Mouse (Mus musculus) midbrain, embryonic 11.5 days (tissue): ENCODE data around the gene Olfr620. TPM values are rescaled to one million over a fixed set of nuclear protein-coding genes. Genes with fewer than 3 reads are reported as not detected.

ENCODE experiments used
- ATAC-seq: fragments of 200-750 bp; cut with Nextera tagmentation; 2 replicates; pipeline ENCODE4 v1.8.0; 2017; ENCODE audit warnings: moderate TSS enrichment, moderate library complexity; ENCODE audit not compliant: low FRiP score
- DNase-seq: peaks from one replicate; pipeline ENCODE4 v3.0.0; 2015; ENCODE audit warnings: low spot score; ENCODE audit errors: missing footprints
- H3K27ac ChIP-seq: fragments of 300-500 bp; sonication (generic); 2 replicates; pipeline ENCODE4 v1.5.1; 2014; ENCODE audit warnings: low read depth, low read length
- H3K27me3 ChIP-seq: fragments of 300-500 bp; sonication (generic); 2 replicates; pipeline ENCODE4 v1.6.1; 2014; ENCODE audit warnings: mild to moderate bottlenecking, low read length, moderate library complexity, mixed read lengths; ENCODE audit not compliant: control insufficient read depth, insufficient read depth
- H3K36me3 ChIP-seq: fragments of 300-500 bp; sonication (generic); 2 replicates; pipeline ENCODE4 v1.6.1; 2014; ENCODE audit warnings: mild to moderate bottlenecking, low read length, moderate library complexity, mixed read lengths; ENCODE audit not compliant: control insufficient read depth, insufficient read depth
- H3K4me1 ChIP-seq: fragments of 300-500 bp; sonication (generic); 2 replicates; pipeline ENCODE4 v1.6.1; 2014; ENCODE audit warnings: low read length; ENCODE audit not compliant: control insufficient read depth, insufficient read depth
- H3K4me2 ChIP-seq: fragments of 300-500 bp; sonication (generic); 2 replicates; pipeline ENCODE4 v1.6.1; 2014; ENCODE audit warnings: mild to moderate bottlenecking, moderate library complexity
- H3K4me3 ChIP-seq: fragments of 300-500 bp; sonication (generic); 2 replicates; pipeline ENCODE4 v1.5.1; 2014; ENCODE audit warnings: low read depth, low read length
- H3K9ac ChIP-seq: fragments of 300-500 bp; sonication (generic); 2 replicates; pipeline ENCODE4 v1.6.1; 2014; ENCODE audit warnings: low read length
- H3K9me3 ChIP-seq: fragments of 300-500 bp; sonication (generic); 2 replicates; pipeline ENCODE4 v1.6.1; 2016; ENCODE audit warnings: low read length; ENCODE audit not compliant: control insufficient read depth
- WGBS: fragments of 180-500 bp; shearing (Covaris S2); extraction: QIAGEN DNeasy Blood & Tissue Kit; methylation state at CpG from one replicate; pipeline ENCODE4 v1.1.7; 2014; 5-methylcytosine and 5-hydroxymethylcytosine counted together
- polyA plus RNA-seq: library from polyadenylated mRNA; unstranded; fragments of >200 nt; fragmentation: Nextera tagmentation; extraction: Ambion mirVana; gene quantifications from 2 replicates; pipeline ENCODE4 v1.2.1, GENCODE M21; 2014

Gene Olfr620
- not detected in 2 replicates for polyA plus RNA-seq

DNA sequence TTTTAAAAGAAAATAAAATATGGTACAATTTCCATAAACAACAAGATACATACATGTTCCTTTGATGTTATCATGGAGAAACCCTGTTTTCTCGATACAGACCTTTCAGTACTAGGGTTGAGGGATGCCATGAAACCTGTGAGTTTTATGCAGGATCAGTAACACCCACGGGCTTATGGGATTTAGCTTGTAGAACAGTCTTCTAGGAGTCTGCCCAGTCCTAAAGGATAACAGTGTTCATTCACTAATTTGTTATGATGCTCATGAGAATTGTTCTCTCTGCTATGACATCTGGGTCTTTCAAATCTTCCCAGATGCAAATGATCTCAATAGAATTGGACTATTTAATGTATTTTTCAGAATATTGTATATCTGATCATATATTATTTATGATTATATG, at the start of gene Olfr620:
Gene Olfr620, minus strand, starts transcription at position 101 of the 400 bp plus-strand sequence.
- no peak within 1 kb of the TSS for H3K4me3 ChIP-seq
- no peaks in the 10 kb centered on the region for H3K27me3 ChIP-seq
- H3K27ac ChIP-seq: no peak within 1 kb of the TSS
- H3K9ac ChIP-seq: no peak within 1 kb of the TSS
- no peak within 1 kb of the TSS for H3K4me2 ChIP-seq
- H3K4me1 ChIP-seq: no peaks in the 10 kb centered on the region
- no peaks in the 10 kb centered on the region for H3K9me3 ChIP-seq
- 82% methylated on average over 2 of the region's 2 CpGs for WGBS
- no peaks in the 10 kb centered on the region for H3K36me3 ChIP-seq
- DNase-seq (no peak), ATAC-seq (no peak)

DNA sequence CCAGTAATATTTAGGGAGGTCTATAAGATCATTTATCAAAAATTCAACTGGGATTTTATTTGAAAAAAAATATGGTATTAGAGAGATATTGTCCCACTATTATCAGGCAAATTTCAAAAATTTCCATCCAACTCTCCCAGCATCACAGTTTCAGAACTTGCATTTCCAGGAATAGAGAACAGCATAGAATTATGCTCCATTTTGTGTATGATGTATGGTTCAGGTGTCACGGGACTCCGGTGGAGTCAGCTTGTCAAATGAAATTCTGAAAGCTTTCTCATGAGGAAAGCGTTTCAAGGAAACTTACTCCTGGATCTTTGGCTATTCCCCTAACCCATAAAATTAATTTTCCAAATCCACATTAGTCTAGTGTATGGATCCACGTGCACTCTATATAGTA, 31.7 kb upstream of the Olfr620 start:
- Histone ChIP-seq H3K4me3 (no peak overlapping the region), H3K9ac (no peak overlapping the region), H3K4me2 (no peak overlapping the region), H3K27me3 (no peaks in the 10 kb centered on the region), H3K27ac (no peak overlapping the region), H3K36me3 (no peaks in the 10 kb centered on the region), H3K9me3 (no peaks in the 10 kb centered on the region), H3K4me1 (no peaks in the 10 kb centered on the region)
- WGBS: 90% methylated on average over 4 of the region's 4 CpGs
- DNase-seq: no peak
- no peak for ATAC-seq

DNA sequence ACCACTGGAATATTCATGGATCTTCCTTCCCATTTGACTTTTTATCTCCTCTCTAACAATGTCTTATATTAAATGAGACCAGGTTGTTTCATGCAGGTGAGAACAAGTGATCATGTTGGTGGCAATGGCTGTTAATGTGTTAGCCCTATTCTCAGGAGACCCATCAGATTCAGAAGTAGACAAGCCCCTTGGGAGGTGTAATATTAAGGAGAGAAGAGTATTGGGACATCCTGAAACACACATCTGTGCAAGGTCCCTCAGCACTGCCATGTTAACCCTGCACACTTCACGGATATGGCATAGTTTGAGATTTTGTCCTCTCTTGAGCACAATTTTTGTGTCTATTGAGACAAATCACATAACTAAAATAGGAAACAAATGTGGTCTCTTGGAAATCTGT, 30.3 kb upstream of the Olfr620 start, which contains the start of gene Olfr622:
Gene Olfr622, minus strand, starts transcription at position 101 of the 400 bp plus-strand sequence.
- Histone ChIP-seq H3K4me3 (no peak within 1 kb of the TSS), H3K9me3 (no peaks in the 10 kb centered on the region), H3K27me3 (no peaks in the 10 kb centered on the region), H3K9ac (no peak within 1 kb of the TSS), H3K27ac (no peak within 1 kb of the TSS), H3K4me1 (no peaks in the 10 kb centered on the region), H3K36me3 (no peaks in the 10 kb centered on the region), H3K4me2 (no peak within 1 kb of the TSS)
- ATAC-seq (no peak), DNase-seq (no peak)
- 86% methylated on average over 1 of the region's 1 CpGs for WGBS

DNA sequence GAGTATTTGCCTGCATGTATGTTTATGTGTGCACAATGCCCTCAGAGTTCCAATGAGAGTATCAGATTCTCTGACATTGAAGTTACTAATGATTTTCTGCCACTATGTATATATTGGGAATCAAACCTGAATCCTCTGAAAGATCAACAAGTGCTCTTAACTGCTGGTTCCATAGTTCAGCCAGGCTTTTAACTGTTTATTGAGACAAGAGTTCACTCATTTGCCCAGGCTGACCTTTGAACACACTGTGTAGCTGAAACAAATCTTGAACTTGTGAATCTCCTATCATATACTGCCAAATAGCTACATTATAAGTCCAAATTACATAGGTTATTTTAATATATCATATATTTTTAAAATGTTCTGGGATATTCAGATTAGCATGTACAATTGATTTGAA, 24.5 kb upstream of the Olfr620 start:
- no peaks in the 10 kb centered on the region for H3K36me3 ChIP-seq
- H3K27me3 ChIP-seq: no peaks in the 10 kb centered on the region
- H3K27ac ChIP-seq: no peak overlapping the region
- DNase-seq (no peak), ATAC-seq (no peak)
- no peaks in the 10 kb centered on the region for H3K4me1 ChIP-seq
- H3K9ac ChIP-seq: no peak overlapping the region
- H3K9me3 ChIP-seq: no peaks in the 10 kb centered on the region
- no peak overlapping the region for H3K4me2 ChIP-seq
- no peak overlapping the region for H3K4me3 ChIP-seq

DNA sequence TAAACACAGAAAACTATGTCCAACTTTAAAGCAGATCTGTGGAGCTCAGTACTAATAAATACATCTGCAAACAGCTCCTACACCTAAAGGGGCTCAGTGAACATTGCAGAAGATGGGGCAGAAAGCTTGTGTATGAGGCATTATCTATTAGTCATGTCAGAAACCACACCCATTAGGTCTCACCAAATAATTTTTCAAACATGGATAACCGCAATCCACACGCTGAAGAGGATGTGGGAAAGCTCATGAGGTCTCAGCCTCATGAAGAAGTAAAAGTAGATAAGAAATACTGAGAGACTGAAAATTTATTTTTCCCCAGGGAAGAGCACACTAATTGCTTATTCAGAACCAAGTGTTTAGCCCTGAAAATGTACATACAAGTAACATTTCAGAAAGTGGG, 4.9 kb downstream of the Olfr620 start:
- no peak overlapping the region for H3K4me3 ChIP-seq
- no peaks in the 10 kb centered on the region for H3K4me1 ChIP-seq
- 91% methylated on average over 2 of the region's 2 CpGs for WGBS
- H3K27me3 ChIP-seq: no peaks in the 10 kb centered on the region
- H3K27ac ChIP-seq: no peak overlapping the region
- no peak overlapping the region for H3K9ac ChIP-seq
- ATAC-seq (no peak), DNase-seq (no peak)
- H3K4me2 ChIP-seq: no peak overlapping the region
- no peaks in the 10 kb centered on the region for H3K9me3 ChIP-seq
- H3K36me3 ChIP-seq: no peaks in the 10 kb centered on the region

DNA sequence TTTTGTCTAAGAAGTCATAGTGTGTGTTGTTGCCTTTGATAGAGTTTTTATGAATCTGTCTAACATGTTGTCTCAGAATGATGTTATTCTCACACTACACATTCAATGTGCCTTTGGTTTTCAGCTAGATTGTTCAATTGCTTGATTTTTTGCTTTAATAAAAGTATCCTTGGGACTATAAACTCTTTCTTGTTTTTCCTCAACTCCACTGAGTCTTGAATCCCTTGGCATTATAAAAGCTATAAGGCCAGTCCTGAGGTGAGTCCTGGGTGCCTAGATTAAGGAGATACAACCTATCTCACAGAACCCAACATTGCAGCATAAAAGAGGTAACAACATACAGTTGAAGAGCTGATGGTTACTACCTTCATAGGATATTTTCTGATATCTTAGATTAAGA, 12.1 kb downstream of the Olfr620 start, which contains the start of gene Olfr619:
Gene Olfr619, plus strand, starts transcription at position 301 of the 400 bp plus-strand sequence.
- H3K4me1 ChIP-seq: no peaks in the 10 kb centered on the region
- no peak for DNase-seq
- no peak within 1 kb of the TSS for H3K27ac ChIP-seq
- no peaks in the 10 kb centered on the region for H3K9me3 ChIP-seq
- H3K27me3 ChIP-seq: no peaks in the 10 kb centered on the region
- H3K36me3 ChIP-seq: no peaks in the 10 kb centered on the region
- no peak for ATAC-seq
- no peak within 1 kb of the TSS for H3K4me3 ChIP-seq
- no peak within 1 kb of the TSS for H3K4me2 ChIP-seq
- no peak within 1 kb of the TSS for H3K9ac ChIP-seq

DNA sequence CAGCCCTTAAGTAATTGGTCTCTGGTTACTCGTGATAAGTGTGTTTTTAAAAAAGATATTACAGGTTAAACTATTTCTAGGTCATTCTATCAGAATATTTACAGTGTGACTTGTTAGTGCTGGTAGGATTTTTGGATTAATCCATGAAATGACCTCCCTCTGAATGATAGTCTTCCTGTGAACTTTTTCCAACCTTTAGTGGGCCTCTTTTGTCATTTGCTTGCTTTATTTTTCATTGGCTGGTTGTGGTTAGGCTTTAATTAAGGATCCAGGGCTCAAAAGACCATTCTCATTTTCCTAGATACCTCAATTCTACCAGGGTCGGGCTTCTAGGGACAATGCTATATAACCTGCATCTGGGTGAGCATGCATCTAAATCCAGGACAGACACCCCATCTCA, 22.5 kb downstream of the Olfr620 start, which contains the start of gene Olfr618:
Gene Olfr618, plus strand, starts transcription at position 301 of the 400 bp plus-strand sequence.
- Histone ChIP-seq H3K4me1 (no peaks in the 10 kb centered on the region), H3K27ac (no peak within 1 kb of the TSS), H3K4me3 (no peak within 1 kb of the TSS), H3K9ac (no peak within 1 kb of the TSS), H3K27me3 (no peaks in the 10 kb centered on the region), H3K9me3 (no peaks in the 10 kb centered on the region), H3K4me2 (no peak within 1 kb of the TSS), H3K36me3 (no peaks in the 10 kb centered on the region)
- ATAC-seq (no peak), DNase-seq (no peak)
- 61% methylated on average over 2 of the region's 2 CpGs for WGBS

DNA sequence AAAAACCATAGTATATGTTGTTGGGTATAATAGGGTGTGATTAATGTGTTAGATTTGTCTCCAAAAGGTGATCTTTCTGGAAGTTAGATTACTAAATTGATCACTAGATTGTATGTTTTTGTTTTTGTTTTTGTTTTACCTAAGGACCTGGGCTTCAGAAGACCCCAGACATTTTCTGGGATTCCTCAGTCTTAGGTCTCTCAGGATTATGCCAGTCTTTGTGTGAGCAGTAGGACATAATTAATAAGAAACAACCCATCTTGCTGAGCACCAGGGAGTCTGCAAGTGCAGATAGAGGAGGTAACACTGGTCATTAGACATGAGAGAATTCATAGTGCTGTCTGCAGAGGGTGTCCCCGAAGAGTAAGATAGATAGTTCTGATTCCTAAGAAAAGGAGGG, 39.6 kb downstream of the Olfr620 start, which contains the start of gene Olfr617:
Gene Olfr617, plus strand, starts transcription at position 301 of the 400 bp plus-strand sequence.
- no peaks in the 10 kb centered on the region for H3K27me3 ChIP-seq
- ATAC-seq: no peak
- 91% methylated on average over 1 of the region's 1 CpGs for WGBS
- no peaks in the 10 kb centered on the region for H3K36me3 ChIP-seq
- H3K27ac ChIP-seq: no peak within 1 kb of the TSS
- no peaks in the 10 kb centered on the region for H3K9me3 ChIP-seq
- DNase-seq: no peak
- no peaks in the 10 kb centered on the region for H3K4me1 ChIP-seq
- no peak within 1 kb of the TSS for H3K9ac ChIP-seq
- no peak within 1 kb of the TSS for H3K4me3 ChIP-seq
- H3K4me2 ChIP-seq: no peak within 1 kb of the TSS

DNA sequence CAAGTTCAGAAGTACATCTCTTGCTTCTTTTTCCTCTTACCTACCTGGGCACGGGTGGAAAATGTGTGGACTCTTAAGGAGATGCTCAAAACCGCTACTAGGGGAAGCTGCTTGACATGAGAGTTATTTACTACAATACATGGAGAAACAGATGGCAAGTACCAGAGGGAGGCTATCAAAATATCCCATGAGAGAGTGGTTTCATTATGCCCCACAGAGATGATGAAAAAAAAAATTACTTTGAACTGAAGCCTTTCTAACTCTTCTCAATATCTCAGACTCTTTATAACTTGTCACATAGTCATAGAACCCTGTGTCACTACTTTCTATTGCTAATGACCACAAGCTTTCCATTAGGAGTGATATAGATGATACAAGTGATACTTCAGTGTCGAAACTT, 43.3 kb downstream of the Olfr620 start, which contains the start of gene Olfr616:
Gene Olfr616, minus strand, starts transcription at position 101 of the 400 bp plus-strand sequence.
- no peak within 1 kb of the TSS for H3K4me3 ChIP-seq
- WGBS: 85% methylated on average over 3 of the region's 3 CpGs
- H3K27me3 ChIP-seq: no peaks in the 10 kb centered on the region
- DNase-seq (no peak), ATAC-seq (no peak)
- H3K9me3 ChIP-seq: no peaks in the 10 kb centered on the region
- H3K4me1 ChIP-seq: no peaks in the 10 kb centered on the region
- no peak within 1 kb of the TSS for H3K9ac ChIP-seq
- no peaks in the 10 kb centered on the region for H3K36me3 ChIP-seq
- H3K4me2 ChIP-seq: no peak within 1 kb of the TSS
- H3K27ac ChIP-seq: no peak within 1 kb of the TSS
